Mouse (Mus musculus) heart, postnatal 0 days (tissue): ENCODE results near the gene Popdc3. TPM values are rescaled to one million over a fixed set of nuclear protein-coding genes. Genes with fewer than 3 reads are reported as not detected.
A peak's percentile ranks its signal among the peaks of the same experiment; 100 is the strongest.

Experiments used
- ATAC-seq: fragments of 200-750 bp; cut with Nextera tagmentation; 2 replicates; pipeline ENCODE4 v1.8.0; 2017; ENCODE audit warnings: low read depth, moderate number of reproducible peaks, moderate library complexity; ENCODE audit not compliant: insufficient read depth
- DNase-seq: peaks from one replicate; pipeline ENCODE4 v3.0.0-alpha.2; 2016; ENCODE audit warnings: low spot score
- H3K27ac ChIP-seq: fragments of 300-500 bp; sonication (generic); 2 replicates; pipeline ENCODE4 v1.5.1; 2014; ENCODE audit warnings: low read depth, mild to moderate bottlenecking
- H3K27me3 ChIP-seq: fragments of 300-500 bp; sonication (generic); 2 replicates; pipeline ENCODE4 v1.6.1; 2014; ENCODE audit warnings: low read length, mixed read lengths; ENCODE audit not compliant: control insufficient read depth, insufficient read depth
- H3K36me3 ChIP-seq: fragments of 300-500 bp; sonication (generic); replicated peaks from 2 replicates; pipeline ENCODE4 v1.6.1; 2014; ENCODE audit warnings: low read length, mixed read lengths; ENCODE audit not compliant: control insufficient read depth, insufficient read depth
- H3K4me1 ChIP-seq: fragments of 300-500 bp; sonication (generic); 2 replicates; pipeline ENCODE4 v1.6.1; 2014; ENCODE audit warnings: antibody characterized with exemption; ENCODE audit not compliant: control insufficient read depth, insufficient read depth
- H3K4me2 ChIP-seq: fragments of 300-500 bp; sonication (generic); 2 replicates; pipeline ENCODE4 v1.6.1; 2014; ENCODE audit warnings: low read depth, mild to moderate bottlenecking, low read length, moderate library complexity
- H3K4me3 ChIP-seq: fragments of 300-500 bp; sonication (generic); 2 replicates; pipeline ENCODE4 v1.5.1; 2014; ENCODE audit warnings: low read depth, low read length
- H3K9ac ChIP-seq: fragments of 300-500 bp; sonication (generic); replicated peaks from 2 replicates; pipeline ENCODE4 v1.6.1; 2014; ENCODE audit warnings: low read depth, low read length, mixed read lengths
- H3K9me3 ChIP-seq: fragments of 300-500 bp; sonication (generic); replicated peaks from 2 replicates; pipeline ENCODE4 v1.6.1; 2016; ENCODE audit warnings: low read length; ENCODE audit not compliant: control insufficient read depth
- CTCF ChIP-seq: IDR thresholded peaks from 2 replicates; pipeline ENCODE4 v1.5.1; 2016; ENCODE audit warnings: antibody characterized with exemption, control low read depth, low read depth
- EP300 ChIP-seq: IDR thresholded peaks from 2 replicates; pipeline ENCODE4 v1.6.1; 2016; ENCODE audit warnings: antibody characterized with exemption, low read depth
- WGBS: fragments of 180-500 bp; shearing (Covaris S2); extraction: QIAGEN DNeasy Blood & Tissue Kit; methylation state at CpG from one replicate; pipeline ENCODE4 v1.1.7; 2014; 5-methylcytosine and 5-hydroxymethylcytosine counted together
- polyA plus RNA-seq: library from polyadenylated mRNA; unstranded; fragments of >200 nt; fragmentation: Nextera tagmentation; extraction: Ambion mirVana; gene quantifications from 2 replicates; pipeline ENCODE4 v1.2.1, GENCODE M21; 2015
- total RNA-seq: library from RNA; depleted of rRNA; stranded (reverse); fragments of >200 nt; gene quantifications from 2 replicates; pipeline ENCODE4 v1.2.3, GENCODE M21; 2014; ENCODE audit warnings: low replicate concordance

The Popdc3 gene
- total and polyA plus RNA-seq, 2 experiments from 2014 or later: 50.6 to 71.9 TPM

- no peak overlapping the region for H3K27ac ChIP-seq
- ATAC-seq: no peak
- no peak for DNase-seq
- H3K4me2 ChIP-seq: no peak overlapping the region
- H3K36me3 ChIP-seq: no peaks in the 10 kb centered on the region
- H3K9me3 ChIP-seq: peaks cover 6% of the 10 kb centered on the region; the same call in 1 of the 2 replicates
- no peak overlapping the region for H3K9ac ChIP-seq
- TF ChIP-seq CTCF: no peak
- no peak for TF ChIP-seq EP300
- no peaks in the 10 kb centered on the region for H3K4me1 ChIP-seq
- no peak overlapping the region for H3K4me3 ChIP-seq
- 58% methylated on average over 1 of the region's 1 CpGs for WGBS
- no peaks in the 10 kb centered on the region for H3K27me3 ChIP-seq
Observed at GRCm38 (mm10) chr10:45204582-45204981, 26.7 kb downstream of the Popdc3 start.

GRCm38 (mm10) chr10:45210201-45210600 is 32.3 kb downstream of the Popdc3 start:
- peaks cover 6% of the 10 kb centered on the region; the same call in 1 of the 2 replicates for H3K9me3 ChIP-seq
- no peak for TF ChIP-seq CTCF
- no peak for TF ChIP-seq EP300
- H3K4me1 ChIP-seq: no peaks in the 10 kb centered on the region
- DNase-seq: no peak
- no peak overlapping the region for H3K4me2 ChIP-seq
- peak overlapping the region; percentile 22 for H3K27ac ChIP-seq
- no peak for ATAC-seq
- H3K27me3 ChIP-seq: no peaks in the 10 kb centered on the region
- H3K36me3 ChIP-seq: no peaks in the 10 kb centered on the region
- no peak overlapping the region for H3K4me3 ChIP-seq
- no peak overlapping the region for H3K9ac ChIP-seq

GRCm38 (mm10) chr10:45216676-45217075 is 38.8 kb downstream of the Popdc3 start:
- ATAC-seq: peak; percentile 66; the same call in 1 of the 2 replicates
- Histone ChIP-seq H3K9me3 (no peaks in the 10 kb centered on the region), H3K4me3 (no peak overlapping the region), H3K27ac (peak overlapping the region; percentile 87), H3K4me1 (peaks cover 15% of the 10 kb centered on the region), H3K4me2 (no peak overlapping the region), H3K27me3 (no peaks in the 10 kb centered on the region), H3K9ac (no peak overlapping the region), H3K36me3 (no peaks in the 10 kb centered on the region)
- DNase-seq: peak; percentile 77
- 23% methylated on average over 7 of the region's 7 CpGs for WGBS
- TF ChIP-seq CTCF (no peak), EP300 (no peak)

GRCm38 (mm10) chr10:45229954-45230353 is 52.1 kb downstream of the Popdc3 start:
- ATAC-seq: peak; percentile 97
- DNase-seq: peak; percentile 95
- Histone ChIP-seq H3K4me1 (peaks cover 19% of the 10 kb centered on the region), H3K4me3 (no peak overlapping the region), H3K4me2 (peak overlapping the region; percentile 42; the same call in 1 of the 2 replicates), H3K9ac (0 out of 2 replicates have a peak overlapping the region, but pooled peaks have one; percentile 6), H3K27ac (peak overlapping the region; percentile 94), H3K9me3 (no peaks in the 10 kb centered on the region), H3K36me3 (no peaks in the 10 kb centered on the region), H3K27me3 (no peaks in the 10 kb centered on the region)
- WGBS: 10% methylated on average over 4 of the region's 4 CpGs
- TF ChIP-seq EP300: peak; percentile 100
- no peak for TF ChIP-seq CTCF

- TF ChIP-seq EP300 (no peak), CTCF (no peak)
- Histone ChIP-seq H3K27me3 (no peaks in the 10 kb centered on the region), H3K9ac (no peak overlapping the region), H3K36me3 (no peaks in the 10 kb centered on the region), H3K9me3 (no peaks in the 10 kb centered on the region), H3K4me1 (peaks cover 19% of the 10 kb centered on the region), H3K4me2 (no peak overlapping the region), H3K4me3 (no peak overlapping the region), H3K27ac (peak overlapping the region; percentile 32; the same call in 1 of the 2 replicates)
- DNase-seq: peak; percentile 31
- no peak for ATAC-seq
- 59% methylated on average over 6 of the region's 6 CpGs for WGBS
Observed at GRCm38 (mm10) chr10:45233351-45233750, 55.5 kb downstream of the Popdc3 start.

GRCm38 (mm10) chr10:45236304-45236703 is 58.4 kb downstream of the Popdc3 start:
- TF ChIP-seq EP300 (no peak), CTCF (no peak)
- Histone ChIP-seq H3K4me2 (no peak overlapping the region), H3K4me1 (peaks cover 8% of the 10 kb centered on the region; the same call in 1 of the 2 replicates), H3K27ac (no peak overlapping the region), H3K36me3 (no peaks in the 10 kb centered on the region), H3K9me3 (no peaks in the 10 kb centered on the region), H3K4me3 (no peak overlapping the region), H3K9ac (no peak overlapping the region), H3K27me3 (no peaks in the 10 kb centered on the region)
- DNase-seq (no peak), ATAC-seq (no peak)
- WGBS: 44% methylated on average over 3 of the region's 3 CpGs
